Mouse (Mus musculus) T-helper 1 cell (primary cell): ENCODE results near the gene Taf1a.
"Not testable (repeated sequence)": the region's sequence is repeated elsewhere in the genome, so short reads cannot be mapped to it uniquely, and the experiment has no call there.

Experiments
- in situ Hi-C: fragments of 300-600 bp; cut with MboI, MseI; formaldehyde crosslinking; loops from one replicate; pipeline ENCODE4 v1.15.1; 2025; ENCODE audit warnings: high pct_unique_total_duplicates

Gene Taf1a

GRCm38 (mm10) chr1:183388426-183389406 lies at the start of gene Taf1a:
Taf1a (plus strand) TSS chr1:183388981.
- in situ Hi-C loops = no loop called here

- in situ Hi-C loops = not testable (repeated sequence)
These were observed 45.9 kb upstream of the Taf1a start for GRCm38 (mm10) chr1:183342902-183343301.

GRCm38 (mm10) chr1:183344886-183345816 lies 43.6 kb upstream of the Taf1a start:
- in situ Hi-C loops = no loop called here

GRCm38 (mm10) chr1:183345817-183346195 lies 43.0 kb upstream of the Taf1a start:
- in situ Hi-C loops = no loop called here

- in situ Hi-C loops = no loop called here
These were observed 38.9 kb upstream of the Taf1a start for GRCm38 (mm10) chr1:183349840-183350239.

GRCm38 (mm10) chr1:183358901-183359300 lies 29.9 kb upstream of the Taf1a start:
- in situ Hi-C loops = no loop called here

DNA sequence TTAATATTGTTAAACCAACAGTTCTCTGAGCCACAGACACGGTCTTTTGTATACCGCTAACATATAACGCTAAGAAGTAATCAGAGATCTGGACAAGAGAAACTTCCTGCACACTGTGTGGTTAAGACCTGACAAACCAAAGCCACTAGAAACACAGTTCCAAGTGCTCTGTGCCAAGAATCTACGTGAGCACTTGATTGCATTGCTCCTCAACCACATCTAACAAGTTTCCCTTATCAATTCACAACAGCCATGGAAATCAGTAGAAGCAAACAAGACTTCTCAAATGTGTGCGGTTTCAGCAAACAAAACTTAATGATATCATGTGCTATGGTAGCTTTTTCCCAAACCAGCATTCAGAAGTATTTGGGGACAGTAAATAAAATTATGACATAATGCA lies 26.5 kb upstream of the Taf1a start:
- in situ Hi-C loops = no loop called here

- in situ Hi-C loops = no loop called here
These were observed 25.8 kb upstream of the Taf1a start for GRCm38 (mm10) chr1:183362729-183363576.

DNA sequence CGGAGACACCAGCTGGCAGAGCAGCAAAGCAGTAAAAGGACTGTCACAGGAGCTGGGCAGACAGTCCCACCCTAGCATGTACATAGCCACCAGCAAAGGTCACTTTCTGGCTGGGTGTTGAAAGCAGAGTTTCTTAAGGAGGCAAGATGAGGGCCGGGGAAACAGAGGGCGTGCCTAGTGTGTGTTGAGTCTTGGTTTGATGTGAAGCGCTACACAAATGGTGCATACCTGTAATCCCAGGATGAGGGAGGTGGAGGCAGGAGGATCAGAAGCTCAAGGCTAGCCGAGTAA lies 25.3 kb upstream of the Taf1a start:
- in situ Hi-C loops = no loop called here

DNA sequence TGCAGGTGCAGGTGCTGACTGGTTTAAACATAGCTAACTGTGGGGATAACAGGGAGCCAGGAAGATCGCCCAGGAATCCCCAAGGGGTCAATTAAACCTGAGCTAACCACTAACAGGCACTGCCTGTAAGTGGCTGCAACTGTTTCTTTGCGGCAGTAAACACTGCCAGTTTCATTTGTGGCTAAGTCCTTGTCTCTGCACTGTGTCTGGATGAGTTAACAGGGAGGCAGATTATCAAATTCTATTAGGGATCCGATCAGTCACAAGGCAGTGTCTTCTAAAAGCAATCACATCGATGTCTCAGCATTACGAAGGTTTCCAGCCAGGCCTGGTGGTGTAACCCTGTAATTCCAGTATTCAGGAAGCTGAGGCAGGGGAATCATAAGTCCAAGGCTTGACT lies 22.4 kb upstream of the Taf1a start:
- in situ Hi-C loops = no loop called here

- in situ Hi-C loops = no loop called here
These were observed 20.0 kb upstream of the Taf1a start for GRCm38 (mm10) chr1:183368601-183369400.

- in situ Hi-C loops = no loop called here
These were observed 19.3 kb upstream of the Taf1a start, which contains the start of gene Mia3 for GRCm38 (mm10) chr1:183369427-183370014. Mia3 (minus strand) TSS chr1:183369553.

DNA sequence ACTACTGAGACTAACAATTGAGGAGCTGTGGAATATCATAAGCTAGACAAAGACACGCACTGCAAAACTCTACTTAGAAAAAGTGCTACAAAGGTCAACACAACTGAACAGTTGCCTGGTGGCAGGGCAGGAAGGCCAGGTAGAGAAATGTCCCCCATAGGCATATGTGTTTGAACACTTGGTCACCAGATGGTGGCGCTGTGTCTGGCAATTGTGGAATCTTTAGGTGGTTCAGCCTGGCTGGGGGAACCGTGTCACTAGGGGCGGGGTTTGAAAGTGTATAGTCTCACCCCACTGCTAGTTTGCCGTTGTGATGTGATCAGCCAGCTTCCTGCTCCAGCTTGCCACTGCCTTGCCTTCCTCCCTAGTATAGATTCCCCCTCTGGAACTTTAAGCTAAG lies 14.1 kb upstream of the Taf1a start:
- in situ Hi-C loops = no loop called here

DNA sequence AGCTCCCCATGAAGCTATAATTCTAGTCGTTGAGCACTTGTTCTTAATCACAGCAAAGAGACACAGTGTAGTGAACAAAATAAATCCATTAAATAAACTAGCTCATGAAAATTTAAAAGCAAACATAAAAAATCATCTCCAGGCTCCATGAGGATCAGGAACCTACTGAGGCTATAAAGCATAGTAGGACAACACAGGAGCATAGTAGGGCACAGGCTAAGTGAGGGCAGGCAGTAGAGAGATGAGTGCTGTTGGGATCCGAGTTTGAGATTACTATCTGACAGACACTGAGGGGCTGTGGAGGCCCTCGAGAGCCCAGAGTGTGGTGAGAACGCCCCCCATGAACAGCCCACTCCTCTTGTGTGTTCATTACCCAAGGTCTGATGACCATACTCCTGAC lies 11.7 kb upstream of the Taf1a start:
- in situ Hi-C loops = no loop called here

DNA sequence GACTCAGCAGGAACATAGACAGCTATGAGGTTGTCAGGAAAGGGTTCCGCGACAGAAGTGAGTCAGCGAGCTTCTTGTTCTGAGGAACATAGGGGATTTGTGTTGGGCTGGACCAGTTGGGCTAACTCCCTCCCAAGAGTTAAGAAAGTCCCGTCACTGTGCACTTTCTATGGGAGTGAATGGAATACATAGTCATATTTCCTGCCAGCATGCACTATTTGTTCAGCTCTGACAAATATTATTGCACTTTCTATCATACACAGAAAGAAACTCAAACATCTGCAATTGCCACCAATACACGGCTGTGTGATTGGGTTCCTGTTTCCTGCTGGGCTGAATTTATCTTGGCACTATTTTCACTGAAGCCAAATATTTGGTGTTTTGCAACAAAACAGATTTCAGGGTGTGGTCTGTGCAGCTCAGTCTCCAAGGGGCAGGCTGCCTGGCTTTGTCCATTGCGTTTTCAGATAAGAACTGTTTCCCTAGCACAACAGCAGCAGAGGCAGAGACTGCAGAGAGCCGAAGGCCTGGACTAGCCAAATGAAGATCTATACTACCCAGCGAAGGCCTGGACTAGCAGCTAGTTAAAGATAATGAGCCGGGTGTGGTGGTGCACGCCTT lies 10.3 kb upstream of the Taf1a start:
- in situ Hi-C loops = no loop called here

DNA sequence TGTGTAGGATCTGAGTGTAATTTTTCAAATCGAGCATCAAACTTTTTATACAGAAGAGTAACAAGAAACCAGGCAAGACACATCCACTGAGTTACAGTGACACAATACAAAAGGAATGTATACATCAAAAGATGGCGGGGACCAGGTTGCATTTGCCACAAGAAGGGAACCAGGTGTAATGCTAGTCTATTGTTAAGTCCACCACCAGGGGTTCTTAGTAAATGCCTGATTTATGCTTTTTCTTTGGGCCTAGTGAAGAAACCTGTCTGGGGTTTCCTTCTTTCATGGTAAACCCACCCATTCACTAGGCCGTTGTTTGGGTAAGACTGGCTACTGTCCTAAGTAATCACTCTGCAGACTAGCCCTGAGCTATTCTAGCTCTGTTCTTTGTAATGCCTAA lies 9.4 kb upstream of the Taf1a start:
- in situ Hi-C loops = not testable (repeated sequence)

DNA sequence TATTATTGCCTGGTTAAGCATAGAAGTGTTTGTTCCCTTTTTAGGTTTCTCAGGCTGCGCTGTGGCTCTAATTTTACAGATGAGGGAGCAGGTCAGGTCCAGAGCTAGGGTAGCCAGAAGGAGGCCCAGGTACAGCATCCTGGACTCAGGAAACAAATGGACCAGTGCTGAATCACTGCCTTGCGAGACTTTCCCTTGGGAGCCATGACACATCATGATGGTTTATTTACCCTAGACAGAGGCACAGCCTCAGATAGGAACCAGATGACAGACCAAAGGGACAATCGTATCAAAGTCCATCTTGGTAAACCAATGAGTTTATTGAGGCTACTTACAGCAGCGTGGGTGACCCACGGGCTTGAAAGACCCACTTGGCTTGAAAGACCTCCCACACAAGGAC lies 7.0 kb upstream of the Taf1a start:
- in situ Hi-C loops = no loop called here

DNA sequence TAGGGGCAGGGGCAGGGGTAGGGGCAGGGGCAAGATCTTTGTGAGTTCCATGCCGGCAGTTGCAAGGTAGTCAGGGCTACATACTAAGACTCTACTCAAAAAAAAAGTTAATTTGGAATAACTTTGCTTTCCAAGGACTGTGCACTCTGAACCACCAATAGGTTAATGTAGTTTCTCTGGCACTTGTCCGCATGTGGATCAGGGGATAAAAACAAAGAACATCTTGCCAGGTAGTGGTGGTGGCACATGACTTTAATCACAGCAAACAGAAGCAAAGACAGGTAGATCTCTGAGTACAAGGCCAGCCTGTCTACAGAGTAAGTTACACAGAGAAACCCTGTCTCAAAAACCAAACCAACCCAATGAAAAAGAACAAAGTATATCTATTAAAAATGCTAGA lies 6.2 kb upstream of the Taf1a start:
- in situ Hi-C loops = no loop called here

- in situ Hi-C loops = not testable (repeated sequence)
These were observed 1.4 kb upstream of the Taf1a start for GRCm38 (mm10) chr1:183387421-183387820.

GRCm38 (mm10) chr1:183403396-183403795 lies 14.6 kb downstream of the Taf1a start:
- in situ Hi-C loops = no loop called here
